Mouse (Mus musculus) thymus, postnatal 0 days (tissue): ENCODE results near the gene Tbc1d10c. TPM values are rescaled to one million over a fixed set of nuclear protein-coding genes. Genes with fewer than 3 reads are reported as not detected.

Experiments used
- DNase-seq: peaks from one replicate; pipeline ENCODE4 v3.0.0-alpha.2; 2015; ENCODE audit warnings: low spot score
- polyA plus RNA-seq: library from polyadenylated mRNA; unstranded; fragments of >200 nt; fragmentation: Nextera tagmentation; extraction: Ambion mirVana; gene quantifications from 2 replicates; pipeline ENCODE4 v1.2.1, GENCODE M21; 2015

Tbc1d10c gene
- polyA plus RNA-seq, 1 experiment from 2014 or later = 323 TPM

GRCm38 (mm10) chr19:4216041-4216685 lies 25.1 kb upstream of the Tbc1d10c start:
- DNase-seq = no peak

DNA sequence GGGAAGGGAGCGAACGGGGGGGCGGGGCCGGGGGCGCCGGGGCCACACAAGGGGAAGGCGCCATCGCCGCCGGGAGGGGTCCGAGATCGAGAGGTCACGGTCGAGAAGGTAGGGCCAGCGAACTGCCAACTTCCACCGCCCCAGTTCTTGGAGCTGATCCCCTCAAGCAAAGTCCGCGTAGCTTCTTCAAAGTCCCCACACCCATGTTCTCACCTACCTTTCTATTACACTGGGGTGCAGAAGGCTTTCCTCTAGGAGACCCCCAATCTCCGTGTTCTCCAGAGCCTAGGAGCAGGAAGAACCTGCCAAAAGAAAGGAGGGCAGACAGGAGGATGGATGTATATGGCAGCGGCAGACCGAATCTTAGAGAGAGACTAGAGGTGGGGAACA lies 24.4 kb upstream of the Tbc1d10c start:
- DNase-seq = no peak

GRCm38 (mm10) chr19:4214771-4215450 lies 23.8 kb upstream of the Tbc1d10c start:
- peak; percentile 13 for DNase-seq

DNA sequence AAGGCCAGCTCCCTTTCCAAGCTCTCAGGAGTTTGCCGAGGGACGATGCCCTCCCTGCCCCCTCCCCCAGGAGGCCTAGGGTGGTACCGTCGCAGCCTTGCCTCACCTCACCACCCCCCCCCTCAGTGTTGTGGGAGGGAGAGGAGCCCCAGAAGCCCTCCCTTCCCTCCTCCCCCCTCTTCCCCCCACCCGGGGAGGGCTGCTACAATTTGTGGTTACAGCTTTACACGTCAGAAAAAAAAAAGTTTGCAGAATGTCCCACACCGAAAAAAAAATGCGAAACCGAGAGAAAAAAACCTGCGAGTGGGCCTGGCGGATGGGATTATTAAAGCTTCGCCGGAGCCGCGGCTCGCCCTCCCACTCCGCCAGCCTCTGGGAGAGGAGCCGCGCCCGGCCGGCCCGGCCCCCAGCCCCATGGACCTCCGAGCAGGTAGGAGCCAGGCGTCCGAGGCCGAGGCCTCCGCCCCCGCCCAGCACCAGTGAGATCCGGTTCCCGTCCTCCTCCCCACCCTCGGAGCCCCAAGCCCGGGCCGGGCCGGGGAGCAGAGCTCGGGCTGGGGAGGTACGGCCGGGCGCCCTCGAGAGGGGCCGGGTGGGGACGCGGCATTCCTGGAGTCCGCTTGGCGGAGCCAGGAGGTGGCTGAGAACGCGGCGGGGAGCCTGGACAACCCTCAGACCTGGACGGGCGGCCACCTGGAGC lies 23.1 kb upstream of the Tbc1d10c start, which contains the start of the genes Clcf1 and AC109138.7:
Gene Clcf1, plus strand, starts transcription at position 168 of the 700 bp plus-strand sequence.
Gene AC109138.7, plus strand, starts transcription at position 287 of the 700 bp plus-strand sequence.
- DNase-seq = peak; percentile 58

GRCm38 (mm10) chr19:4213524-4213974 lies 22.5 kb upstream of the Tbc1d10c start:
- no peak for DNase-seq

DNA sequence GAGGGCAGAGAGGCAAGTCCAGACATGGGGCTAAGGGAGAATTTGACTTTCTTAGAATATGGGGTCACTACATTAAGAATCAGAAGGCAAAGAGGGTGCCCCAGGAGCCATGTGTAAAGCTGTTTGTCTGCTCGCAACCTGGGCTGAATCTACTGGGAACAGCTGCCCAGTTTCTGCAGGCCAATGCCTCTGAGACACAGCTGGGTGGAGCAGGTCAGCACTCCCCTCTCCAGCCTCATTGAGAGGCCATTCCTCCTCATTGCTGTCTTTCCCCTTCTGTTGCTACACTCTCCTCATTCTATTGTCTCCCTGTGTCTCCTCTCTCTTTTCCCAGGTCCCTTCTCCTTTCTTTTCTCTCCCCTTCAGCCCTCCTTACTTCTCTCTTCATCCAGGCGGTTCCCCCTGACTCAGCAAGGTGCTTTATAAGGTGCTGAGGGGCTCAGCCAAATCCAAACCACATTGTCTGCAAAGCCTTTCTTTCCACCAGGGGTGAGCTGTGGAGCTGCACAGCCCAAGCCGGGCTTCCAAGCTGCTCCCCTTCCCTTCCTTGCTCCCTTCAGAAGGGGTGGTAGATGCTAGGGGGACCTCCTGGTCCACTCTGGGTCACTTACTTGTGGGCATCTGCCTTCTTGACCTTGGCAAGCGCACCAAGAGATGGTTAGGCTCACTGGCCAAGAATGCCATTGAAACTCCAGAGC lies 21.0 kb upstream of the Tbc1d10c start:
- DNase-seq = no peak

GRCm38 (mm10) chr19:4208563-4208962 lies 17.5 kb upstream of the Tbc1d10c start:
- no peak for DNase-seq

- DNase-seq = peak; percentile 62
Measured at GRCm38 (mm10) chr19:4206971-4207370, 15.9 kb upstream of the Tbc1d10c start.

GRCm38 (mm10) chr19:4204889-4205288 lies 13.8 kb upstream of the Tbc1d10c start:
- no peak for DNase-seq

- peak; percentile 66 for DNase-seq
Measured at GRCm38 (mm10) chr19:4203604-4204326, 12.7 kb upstream of the Tbc1d10c start.

DNA sequence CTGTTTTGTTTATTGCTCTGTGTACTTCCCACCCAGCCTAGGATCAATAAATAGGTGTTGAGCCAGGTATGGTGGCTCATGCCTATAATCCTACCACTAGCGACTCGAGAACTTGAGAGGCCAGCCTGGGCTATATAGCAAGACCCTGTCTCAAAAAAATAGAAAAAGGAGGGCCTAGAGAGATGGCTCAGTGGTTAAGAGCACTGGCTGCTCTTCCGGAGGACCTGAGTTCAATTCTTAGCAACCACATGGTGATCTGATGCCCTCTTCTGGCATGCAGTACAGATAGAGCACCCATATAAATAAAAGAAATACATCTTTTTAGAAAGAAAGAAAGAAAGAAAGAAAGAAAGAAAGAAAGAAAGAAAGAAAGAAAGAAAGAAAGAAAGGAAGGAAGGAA lies 12.1 kb upstream of the Tbc1d10c start:
- DNase-seq = peak; percentile 39

DNA sequence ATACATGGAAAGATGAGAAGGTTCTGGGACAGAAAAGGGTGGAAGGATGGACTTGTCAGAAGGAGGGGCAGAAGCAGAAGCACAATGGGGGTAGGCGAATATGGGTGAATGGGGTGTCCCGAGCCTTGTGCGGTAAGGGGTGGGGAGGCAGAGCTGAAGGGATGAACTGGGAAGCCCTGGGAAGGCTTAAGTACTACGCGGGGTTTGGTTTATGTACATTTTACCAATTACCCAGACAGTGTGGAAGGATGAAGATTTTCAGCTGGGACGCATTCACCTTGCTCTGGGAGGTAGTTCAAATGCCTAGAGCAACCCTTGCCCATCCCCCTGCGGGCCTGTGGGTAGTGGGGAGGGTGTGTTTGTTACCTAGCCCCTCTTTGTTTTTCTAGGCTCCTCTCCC lies 11.1 kb upstream of the Tbc1d10c start:
- DNase-seq = no peak

- DNase-seq = peak; percentile 96
Measured at GRCm38 (mm10) chr19:4201291-4201909, 10.3 kb upstream of the Tbc1d10c start, which contains the start of gene Rad9a. Gene Rad9a, minus strand, starts transcription at chr19:4201662.

DNA sequence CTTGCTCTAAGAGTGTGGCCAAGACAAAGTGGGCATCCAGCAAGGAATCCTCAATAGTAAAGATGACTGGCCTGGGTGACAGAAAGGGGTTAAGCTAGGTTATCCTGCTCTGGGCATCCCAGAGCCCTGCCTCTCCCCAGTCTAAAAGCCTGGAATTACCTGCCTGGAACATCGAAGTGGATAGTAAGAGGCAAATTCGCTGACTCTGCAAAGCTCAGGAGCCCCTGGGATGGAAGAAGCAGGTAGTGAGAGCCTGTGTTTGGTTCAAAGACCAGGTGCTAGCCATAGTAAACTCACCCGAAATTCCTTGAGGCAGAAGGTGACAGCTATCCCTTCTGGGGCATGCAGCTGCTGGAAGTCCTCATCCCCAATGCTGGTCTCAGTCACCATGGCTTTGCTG lies 6.1 kb upstream of the Tbc1d10c start:
- DNase-seq = no peak

- DNase-seq = no peak
Measured at GRCm38 (mm10) chr19:4196548-4196947, 5.5 kb upstream of the Tbc1d10c start.

GRCm38 (mm10) chr19:4196048-4196447 lies 5.0 kb upstream of the Tbc1d10c start:
- DNase-seq = no peak

- DNase-seq = no peak
Measured at GRCm38 (mm10) chr19:4194776-4195650, 3.9 kb upstream of the Tbc1d10c start.

DNA sequence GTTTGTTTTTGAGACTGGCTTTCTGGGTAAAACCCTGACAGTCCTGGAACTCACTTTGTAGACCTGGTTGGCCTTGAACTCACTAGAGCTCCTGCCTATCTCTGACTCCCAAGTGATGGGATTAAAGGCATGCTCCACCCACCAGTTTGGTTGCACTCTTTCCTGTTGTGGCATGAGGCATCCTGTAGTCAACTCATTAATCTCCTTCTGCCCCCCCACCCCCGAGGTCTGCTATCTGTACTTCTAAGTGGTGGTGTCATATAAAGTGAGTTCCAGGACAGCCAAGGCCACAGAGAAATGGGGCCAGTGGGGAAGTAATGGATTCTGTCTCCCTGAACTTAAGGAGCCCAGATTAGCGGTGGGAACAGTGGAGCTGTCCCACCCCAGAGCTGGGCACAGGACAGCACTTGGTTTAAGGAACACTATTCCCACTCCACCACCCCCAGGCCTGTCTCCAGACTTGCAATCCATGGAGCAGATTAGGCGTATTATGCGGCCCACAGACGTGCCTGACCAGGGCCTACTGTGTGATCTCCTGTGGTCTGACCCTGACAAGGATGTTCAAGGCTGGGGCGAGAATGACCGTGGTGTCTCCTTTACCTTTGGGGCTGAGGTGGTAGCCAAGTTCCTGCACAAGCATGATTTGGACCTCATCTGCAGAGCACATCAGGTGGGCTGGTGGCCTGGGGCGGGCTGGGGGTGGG lies 3.1 kb upstream of the Tbc1d10c start:
- DNase-seq = no peak

DNA sequence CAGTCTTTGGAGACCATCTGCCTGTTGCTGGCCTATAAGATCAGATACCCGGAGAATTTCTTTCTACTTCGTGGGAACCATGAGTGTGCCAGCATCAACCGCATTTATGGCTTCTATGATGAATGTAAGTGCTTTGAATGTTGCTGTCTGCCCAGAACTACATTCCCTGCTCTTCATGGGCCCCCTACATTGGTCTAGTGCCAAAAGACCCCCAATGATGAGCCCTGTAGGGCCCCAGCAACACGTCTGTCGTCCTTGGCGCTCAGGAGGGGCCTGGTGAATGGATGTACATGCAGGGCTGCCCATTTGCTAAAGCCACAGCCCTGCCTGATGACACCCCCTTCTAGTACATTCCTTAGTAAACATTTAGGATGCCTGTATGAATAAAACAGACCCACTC lies 2.0 kb upstream of the Tbc1d10c start:
- no peak for DNase-seq
